Mouse (Mus musculus) gastrocnemius, postnatal 25 days (tissue): ENCODE results near the gene Adgre5. TPM values are rescaled to one million over a fixed set of nuclear protein-coding genes. Genes with fewer than 3 reads are reported as not detected.
A peak's percentile ranks its signal among the peaks of the same experiment; 100 is the strongest.

ENCODE experiments used
- DNase-seq: peaks from one replicate; pipeline ENCODE4 v3.0.0; 2022
- long read RNA-seq, 2 experiments: library from polyadenylated mRNA; stranded (forward); transcript quantifications; one replicate each; pipeline ENCODE4 v2.0.0; 2021
- total RNA-seq, 2 experiments: library from RNA; stranded (reverse); gene quantifications; 1 replicate in 1 of 2; 2 replicates in 1 of 2; pipeline ENCODE4 v1.2.3; 2021

Adgre5 gene
- total RNA-seq, result 10 to 100 TPM; 21.7 to 26.2 TPM
- long read RNA-seq, experiment 1, partial matches to known transcripts, result 4 of 8 reads
- long read RNA-seq, experiment 1, other reads (novel, unspliced or antisense), result 0 of 8 reads
- long read RNA-seq, experiment 2, partial matches to known transcripts, result 2 of 10 reads
- long read RNA-seq, experiment 2, other reads (novel, unspliced or antisense), result 2 of 10 reads

DNA sequence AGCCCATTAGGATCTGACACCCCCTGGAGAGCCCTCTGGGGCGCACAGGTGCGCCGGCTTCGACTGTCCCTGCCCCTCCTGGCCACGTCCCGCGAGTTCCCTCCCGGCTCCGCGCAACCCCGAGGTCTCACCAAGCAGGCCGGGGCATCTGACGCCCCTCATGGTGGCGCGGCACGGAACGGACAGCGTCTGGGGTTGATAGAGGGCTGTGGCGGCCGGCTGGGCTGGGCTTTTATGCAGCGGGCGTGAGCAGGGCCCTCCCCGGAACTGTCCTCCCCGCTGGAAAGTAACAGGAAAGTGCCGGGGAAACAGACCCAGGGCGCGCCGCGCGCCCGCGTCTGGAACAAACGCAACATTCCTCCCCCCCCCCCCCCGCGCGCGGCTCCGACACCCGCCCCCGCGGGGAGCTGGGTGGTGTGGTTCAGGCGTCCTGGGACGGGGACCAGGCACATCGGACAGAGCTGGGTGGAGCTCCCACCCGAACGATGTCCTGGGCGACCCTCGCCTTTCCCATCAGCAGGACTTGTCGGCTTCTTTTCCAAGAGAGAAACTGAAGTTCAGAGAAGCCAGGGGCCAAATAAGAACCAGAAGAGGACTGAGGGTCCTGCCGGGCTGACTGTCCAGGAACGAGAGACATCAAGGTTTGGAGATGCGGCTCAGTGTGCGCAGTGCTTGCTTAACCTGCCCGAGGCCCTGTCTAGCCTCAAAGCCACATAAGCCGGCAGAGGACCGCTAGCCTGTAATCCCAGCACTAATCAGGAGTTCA, at the start of gene Adgre5:
Gene Adgre5, minus strand, starts transcription at position 351 of the 766 bp plus-strand sequence.
- peak; percentile 84 for DNase-seq

DNA sequence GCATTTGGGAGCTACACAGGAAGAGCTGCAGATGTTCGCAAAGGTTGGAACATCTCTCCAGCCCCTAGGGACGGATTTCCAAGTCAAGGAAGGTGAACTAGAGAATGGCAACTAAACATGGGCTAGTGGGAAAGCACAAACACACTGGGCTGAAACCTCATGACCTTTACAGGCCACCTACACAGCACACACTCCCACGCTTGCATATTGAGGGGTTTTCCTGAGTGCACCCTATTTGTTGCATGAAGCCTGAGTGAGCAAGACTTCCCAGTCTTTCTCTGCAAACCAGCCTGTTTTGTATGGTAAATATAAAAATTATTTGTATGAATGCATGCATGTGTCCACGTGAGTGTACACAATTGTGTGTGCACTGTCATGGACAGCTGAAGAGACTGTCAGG, 48.7 kb upstream of the Adgre5 start:
- DNase-seq, result no peak

DNA sequence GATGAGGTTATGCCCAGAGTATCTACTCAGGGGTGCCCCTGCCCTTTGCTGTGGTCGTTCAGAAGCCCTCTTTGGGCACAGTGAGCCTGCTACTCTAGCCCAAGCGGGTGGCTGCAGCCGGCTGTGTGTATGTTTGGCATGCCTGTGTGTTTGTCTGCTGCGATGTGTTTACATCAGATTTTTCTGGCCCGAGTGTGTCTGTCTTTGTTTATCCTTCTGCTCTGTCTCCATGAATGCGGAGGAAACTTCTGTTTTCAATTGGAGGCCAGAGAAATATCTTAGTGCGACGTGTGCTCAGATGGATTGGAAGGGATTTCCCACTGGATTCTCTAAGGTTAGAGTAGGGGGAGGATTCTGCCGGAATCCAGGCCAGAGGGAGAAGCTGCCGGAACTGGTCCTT, 43.9 kb upstream of the Adgre5 start:
- DNase-seq, result no peak

DNA sequence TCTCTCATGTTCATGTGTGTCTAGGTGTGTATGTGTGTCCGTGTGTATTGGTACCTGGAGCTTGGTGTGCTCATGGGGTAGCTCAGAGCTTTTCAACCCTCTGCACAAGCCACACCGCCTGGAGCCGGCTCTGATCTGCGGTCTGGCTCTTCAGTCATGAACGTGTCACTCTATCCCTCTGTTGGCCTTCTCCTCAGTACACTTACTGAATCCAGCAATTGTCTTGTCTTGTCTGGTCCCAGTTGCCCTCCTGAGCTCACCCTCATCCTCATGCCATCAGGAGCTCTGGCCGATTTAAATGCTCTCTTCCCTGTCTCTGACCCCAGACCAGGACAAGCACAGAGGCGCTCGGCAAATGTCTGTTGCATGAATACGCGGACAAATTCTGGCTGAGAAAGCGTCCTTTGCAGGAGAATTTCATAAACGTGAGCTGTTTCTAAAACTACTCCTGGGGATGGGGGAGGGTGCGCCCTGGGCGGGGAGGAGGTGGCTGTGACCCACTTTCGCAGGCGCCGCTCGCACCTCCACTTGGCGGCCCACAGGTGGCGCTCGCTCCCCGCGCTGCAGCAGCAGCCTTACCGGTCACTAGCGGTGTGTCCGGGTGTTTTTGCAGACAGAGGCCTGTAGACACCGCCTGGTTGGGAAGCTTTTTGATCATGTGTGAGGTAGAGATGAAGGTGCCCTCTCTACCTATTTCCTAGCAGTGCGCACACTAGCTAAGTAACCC, 41.9 kb upstream of the Adgre5 start:
- peak; percentile 74 for DNase-seq

DNA sequence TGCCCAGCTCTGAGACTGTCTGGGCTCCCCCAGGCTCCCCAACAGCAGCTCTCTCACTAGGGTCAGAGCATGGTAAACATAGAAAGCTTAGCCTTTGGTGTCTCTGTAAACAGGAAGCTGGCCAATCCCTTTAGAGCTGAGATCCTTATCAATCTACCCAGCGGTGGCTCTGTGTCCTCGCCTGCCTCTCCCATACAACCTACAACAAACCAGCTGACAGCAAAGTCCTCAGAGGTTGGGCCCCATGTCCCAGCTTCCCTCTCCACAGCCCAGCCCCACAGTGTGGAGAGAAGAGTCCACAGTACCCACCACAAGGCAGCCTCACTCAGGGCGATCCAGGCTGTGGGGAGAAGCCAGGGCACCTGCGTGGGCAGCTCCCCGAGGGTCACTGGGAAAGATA, 38.5 kb upstream of the Adgre5 start:
- no peak for DNase-seq

DNA sequence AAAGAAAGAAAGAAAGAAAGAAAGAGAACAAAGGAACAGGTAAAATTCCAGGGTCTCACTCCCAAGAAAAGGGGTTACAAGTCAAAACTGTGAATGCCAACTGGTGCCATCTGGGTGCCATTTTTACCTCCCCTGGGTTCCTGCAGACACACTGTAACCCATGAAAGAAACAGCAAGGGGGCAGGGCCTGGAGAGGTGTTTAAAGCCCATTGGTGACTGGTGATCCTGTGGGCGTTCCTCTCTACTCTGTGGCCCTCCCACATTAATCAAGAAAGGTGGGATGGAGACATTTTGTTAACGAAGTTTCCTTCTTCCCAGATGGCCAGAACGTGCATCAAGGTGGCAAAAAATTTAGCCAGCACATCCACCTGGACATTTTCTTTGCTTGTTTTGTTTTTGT, 36.9 kb upstream of the Adgre5 start:
- DNase-seq, result no peak

DNA sequence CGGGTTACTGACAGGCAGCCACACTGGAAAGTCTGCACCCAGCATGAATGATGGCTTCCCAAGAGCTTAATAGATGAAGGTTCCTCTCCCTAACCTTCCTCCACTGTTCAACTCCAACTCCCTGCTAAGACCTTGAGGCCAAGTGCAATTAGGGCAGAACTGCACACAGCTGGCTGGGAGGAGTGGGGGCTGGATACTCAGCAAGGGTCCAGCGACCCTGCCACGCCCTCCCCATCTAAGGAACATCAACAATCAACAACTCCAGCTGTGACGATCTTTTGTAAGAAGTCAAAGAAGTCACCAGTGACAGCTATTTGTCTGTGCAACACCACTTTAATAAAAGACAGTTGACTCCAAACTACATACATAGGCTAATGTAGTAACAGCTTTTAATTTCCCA, 35.5 kb upstream of the Adgre5 start:
- no peak for DNase-seq

DNA sequence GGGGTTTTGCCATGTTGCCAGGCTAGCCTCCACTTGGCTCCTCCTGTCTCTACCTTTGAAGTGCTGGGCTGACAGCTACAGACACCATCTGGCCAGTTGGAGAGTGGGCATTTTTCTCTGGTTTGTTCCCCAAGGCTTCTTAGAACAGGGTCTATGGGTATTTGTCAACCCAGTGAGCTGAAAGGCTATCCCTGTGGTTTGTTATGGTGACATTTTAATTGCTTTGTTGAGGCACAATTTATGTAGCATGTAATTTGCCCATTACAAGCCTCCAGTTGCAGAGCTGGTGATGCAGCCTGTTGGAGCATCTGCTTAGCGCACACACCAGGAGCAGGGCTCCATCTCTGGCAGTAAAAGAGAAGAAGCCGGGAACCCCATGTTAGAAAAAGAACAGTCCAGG, 33.1 kb upstream of the Adgre5 start:
- no peak for DNase-seq

DNA sequence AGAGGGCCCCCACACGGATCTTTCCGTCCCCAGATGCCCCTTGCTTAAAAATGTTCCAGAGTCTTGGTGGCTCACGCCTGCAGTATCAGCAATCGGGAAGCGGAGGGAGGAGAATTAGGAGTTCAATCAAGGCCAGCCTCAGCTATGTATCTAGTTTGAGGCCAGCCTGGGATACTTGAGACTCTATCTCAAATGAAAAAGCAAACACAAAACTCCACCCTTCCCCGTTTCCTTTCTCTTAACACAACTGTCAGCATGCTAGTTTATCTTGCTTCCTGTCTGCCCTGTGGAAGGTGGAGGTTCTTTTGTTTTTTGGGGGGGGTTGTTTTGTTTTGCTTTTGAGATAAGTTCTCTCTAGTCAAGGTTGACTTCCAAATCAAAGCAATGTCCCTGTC, 32.3 kb upstream of the Adgre5 start:
- no peak for DNase-seq

DNA sequence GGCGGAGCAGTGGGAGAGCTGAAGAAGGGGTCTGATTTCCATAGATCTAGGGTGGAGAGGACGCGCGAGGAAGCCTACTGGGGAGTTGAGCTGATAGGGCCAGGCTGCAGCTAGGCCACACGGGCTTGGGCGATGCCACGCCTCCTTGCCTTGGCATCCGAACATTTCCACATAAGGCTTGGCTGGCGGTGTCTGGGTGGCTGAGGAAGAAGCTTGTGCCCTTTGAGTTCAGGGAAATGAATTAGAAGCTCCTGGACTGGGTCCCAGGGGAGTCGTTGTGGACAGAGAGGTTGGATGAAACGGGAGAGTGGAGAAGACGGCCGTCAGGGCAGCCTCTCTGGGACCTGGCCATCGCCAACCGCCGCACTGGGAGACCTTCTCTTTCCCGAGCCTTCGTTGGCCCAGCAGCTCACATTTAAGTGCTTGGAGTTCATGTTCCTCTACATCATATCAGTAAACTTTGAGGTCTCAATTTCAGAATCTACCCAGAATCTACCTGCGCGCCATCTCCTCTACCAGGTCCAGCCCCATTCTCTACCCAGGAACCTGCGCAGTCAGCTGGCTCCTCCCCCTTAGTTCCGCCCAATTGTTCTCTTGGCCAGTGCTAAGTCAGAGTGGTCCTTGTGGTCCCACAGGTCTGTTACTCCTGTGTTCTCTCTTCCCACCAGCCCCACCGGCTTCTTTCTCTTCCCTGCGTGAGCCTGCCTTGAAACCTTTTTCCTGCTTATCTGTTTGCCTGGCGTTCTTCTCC, 31.8 kb upstream of the Adgre5 start:
- peak; percentile 53 for DNase-seq

DNA sequence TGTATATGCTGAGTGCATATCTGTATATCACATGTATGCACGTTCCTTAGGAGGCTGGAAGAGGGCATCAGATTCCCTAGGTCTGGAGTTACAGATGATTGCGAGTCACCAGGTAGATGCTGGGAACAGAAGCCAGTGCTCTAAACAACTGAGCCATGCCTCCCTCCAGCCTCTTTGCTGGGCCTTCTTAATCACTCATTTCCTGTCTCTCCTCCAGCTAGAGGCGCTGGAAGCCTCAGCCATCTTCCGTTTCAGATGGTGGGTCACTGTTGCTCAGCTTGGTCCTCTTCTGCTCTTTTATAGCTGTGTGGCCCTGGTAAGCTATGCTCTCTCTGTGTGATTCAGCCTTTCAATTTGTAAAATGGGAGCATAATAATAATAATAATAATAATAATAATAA, 30.7 kb upstream of the Adgre5 start:
- no peak for DNase-seq

DNA sequence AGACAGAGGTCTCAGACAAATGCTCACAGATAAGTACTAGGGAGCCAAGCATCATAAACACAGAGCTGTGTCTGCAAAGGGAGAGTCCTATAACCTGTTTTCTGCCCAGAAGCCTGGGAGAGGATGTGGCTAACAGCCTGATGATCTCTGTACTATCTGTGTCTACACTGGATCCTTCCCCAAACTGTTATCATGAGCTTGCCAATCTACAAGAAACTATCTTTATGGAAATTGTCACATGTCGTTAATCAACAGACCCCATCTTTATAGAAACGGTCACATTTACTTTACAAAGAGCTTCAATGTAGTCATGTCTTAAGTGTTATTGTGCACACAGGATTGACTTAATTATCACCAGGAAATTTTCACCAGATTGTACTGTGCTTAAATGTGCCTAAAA, 29.5 kb upstream of the Adgre5 start:
- no peak for DNase-seq

DNA sequence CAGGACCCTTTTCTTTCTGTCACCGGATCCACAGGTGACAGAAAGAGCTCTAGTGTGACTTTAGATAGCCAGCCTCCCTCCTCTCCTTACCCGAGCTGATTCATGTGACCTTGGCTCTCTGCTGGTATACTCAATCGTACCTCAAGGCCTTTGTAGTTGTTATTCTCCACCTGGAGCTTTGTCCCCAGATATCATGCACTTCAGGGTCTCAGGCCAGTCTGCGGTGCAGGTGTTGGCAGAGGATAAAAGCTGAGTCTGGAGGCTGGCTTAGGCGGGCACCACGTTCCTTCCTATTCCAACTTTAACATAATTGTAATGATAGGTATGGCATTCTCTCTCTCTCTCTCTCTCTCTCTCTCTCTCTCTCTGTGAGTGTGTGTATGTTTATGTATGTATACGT, 28.6 kb upstream of the Adgre5 start:
- no peak for DNase-seq

DNA sequence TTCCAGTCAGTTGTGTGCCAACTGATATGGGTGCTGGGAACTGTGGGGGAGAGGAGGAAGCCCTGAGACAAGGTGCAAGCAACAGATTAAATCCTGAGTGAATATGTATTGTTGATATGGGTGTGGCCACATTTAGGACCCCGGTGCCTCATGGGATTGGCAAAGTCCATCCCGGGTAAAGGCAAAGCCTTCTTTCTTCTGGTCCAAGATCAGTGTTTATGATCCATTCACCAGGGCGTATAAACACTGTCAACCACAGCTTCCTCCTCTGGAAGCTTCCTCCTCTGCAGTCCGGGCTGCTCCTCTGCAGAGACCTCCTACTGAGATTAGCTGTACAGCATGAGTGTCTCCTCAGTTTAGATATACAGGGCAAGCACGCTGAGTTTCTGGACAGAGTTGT, 27.4 kb upstream of the Adgre5 start:
- DNase-seq, result no peak

DNA sequence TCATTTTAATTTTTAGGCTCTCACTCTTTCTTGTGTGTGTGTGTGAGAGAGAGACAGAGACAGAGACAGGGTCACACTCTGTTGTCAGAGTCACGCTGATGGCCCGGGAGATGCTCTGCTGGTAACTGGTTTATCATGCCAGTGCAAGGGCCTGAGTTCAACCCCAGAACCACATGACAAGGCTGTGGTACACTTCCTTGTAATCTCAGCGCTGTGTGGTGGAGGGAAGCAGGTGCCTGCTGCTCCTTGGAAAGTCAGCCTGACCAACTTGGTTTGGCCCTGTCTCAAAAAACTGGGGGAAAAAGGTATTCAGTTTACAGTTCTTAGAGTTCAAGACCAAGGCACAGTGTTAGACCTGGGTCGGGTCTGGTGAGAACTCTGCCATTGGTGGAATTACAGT, 26.3 kb upstream of the Adgre5 start:
- no peak for DNase-seq

DNA sequence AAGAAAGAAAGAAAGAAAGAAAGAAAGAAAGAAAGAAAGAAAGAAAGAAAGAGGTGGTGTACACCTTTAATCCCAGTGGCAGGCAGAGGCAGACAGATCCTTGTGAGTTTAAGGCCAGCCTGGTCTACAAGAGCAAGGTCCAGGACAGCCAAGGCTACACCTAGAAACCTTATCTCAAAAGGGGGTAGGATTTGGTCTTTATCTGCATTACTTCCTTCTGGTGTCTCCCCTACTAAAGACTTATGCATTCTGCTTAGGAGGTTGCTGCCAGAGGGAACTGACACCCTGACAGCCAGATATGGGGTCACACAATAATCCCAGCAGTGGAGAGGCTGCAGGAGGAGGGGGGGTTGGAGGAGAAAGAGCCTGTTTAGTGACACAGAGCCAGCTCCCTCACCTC, 24.5 kb upstream of the Adgre5 start:
- DNase-seq, result no peak

DNA sequence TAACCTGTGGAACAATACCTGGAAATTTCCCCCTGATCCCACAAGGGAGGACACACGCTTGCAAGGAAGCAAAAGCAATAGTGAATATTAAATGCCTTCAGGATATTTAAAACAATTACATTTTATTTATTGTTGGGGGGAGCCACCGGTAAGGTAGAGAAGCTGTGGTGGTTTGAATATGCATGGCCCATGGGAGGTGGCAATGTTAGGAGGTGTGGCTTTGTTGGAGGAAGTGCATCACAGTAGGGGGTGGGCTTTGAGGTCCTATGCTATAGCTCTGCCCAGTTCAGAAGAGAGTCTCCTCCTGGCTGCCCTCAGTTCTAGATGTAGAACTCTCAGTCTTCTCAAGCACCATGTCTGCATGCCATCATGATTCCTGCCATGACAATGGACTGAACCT, 23.6 kb upstream of the Adgre5 start:
- no peak for DNase-seq

DNA sequence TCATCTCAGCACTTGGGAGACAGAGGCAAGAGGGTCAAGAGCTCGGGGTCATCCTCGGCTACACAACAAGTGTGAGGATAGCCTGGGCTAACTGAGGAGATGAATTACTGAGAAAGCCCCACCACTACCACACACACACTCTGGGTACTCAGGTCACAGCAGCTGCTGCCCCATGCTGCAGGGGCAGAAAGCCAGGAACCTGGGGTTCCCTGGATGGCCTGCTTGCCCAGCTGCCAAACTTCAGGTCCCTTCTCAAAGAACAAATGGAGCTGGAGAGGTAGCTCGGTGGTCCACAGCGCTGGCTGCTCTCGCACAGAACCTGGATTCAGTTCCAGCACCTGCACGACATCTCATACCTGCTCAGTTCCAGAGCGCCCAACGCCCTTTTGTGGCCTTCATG, 23.0 kb upstream of the Adgre5 start:
- no peak for DNase-seq

DNA sequence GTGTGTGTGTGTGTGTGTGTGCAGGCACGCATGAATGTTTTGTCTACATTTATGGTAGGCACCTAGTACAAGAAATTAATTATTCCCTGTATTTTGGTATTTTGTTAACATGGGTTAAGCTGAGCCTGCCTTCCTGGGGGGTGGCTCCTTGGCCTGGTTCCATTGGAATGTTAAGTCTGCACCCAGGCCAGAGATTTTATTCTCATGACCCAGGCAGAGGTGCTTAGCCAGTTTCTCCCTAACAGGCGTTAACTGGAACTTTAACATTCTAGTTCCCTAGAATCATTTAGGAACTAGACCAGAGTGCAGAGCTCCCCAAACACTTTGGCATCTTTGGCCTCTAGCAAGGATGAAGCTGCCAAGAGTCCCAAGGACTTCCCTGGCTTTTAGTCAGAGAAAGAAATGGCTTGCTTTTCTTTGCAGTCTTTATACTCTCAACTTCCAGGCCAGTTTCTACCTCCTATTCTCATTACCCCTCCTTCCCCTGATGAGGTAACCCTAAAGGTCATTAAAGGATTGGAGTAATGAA, 18.2 kb upstream of the Adgre5 start:
- DNase-seq, result no peak

DNA sequence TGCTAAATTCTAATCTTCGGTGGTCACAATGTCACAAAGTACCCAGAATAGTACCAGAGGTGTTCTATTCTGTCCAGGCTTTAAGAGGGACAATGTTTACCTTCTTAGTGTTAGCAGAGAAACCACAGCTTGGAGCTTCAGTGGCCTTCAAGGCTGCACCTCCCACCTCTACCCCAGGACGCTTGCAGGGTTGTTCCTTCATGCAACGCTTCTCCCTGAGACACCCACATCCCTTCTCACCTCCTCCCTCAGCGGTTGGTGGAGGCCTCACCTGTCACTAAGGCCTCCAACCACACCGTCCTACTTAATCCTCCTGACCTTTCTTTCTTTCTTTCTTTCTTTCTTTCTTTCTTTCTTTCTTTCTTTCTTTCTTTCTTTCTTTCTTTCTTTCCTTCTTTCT, 17.2 kb upstream of the Adgre5 start:
- DNase-seq, result no peak

DNA sequence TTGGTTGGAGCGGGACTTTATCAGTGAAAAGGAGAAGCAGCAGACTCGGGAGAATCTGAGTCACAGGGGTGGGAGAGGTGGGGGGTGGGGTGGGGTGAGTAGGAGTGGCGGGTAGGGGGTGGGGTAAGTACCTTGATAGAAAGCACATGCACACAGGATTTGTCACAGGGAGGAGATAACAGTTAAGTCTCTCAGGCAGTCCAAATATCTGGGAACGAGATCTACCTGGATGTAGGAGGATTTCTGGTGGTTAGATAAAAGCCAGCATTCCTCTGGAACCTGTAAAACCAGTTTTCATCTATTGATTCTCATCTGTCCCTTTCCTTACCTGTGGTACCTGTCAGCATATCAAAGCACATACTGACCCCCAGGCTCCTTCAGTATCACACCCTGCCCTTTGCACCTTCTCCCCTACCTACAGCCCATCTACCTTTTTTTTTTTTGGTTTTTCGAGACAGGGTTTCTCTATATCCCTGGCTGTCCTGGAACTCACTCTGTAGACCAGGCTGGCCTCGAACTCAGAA, 16.0 kb upstream of the Adgre5 start:
- DNase-seq, result no peak

DNA sequence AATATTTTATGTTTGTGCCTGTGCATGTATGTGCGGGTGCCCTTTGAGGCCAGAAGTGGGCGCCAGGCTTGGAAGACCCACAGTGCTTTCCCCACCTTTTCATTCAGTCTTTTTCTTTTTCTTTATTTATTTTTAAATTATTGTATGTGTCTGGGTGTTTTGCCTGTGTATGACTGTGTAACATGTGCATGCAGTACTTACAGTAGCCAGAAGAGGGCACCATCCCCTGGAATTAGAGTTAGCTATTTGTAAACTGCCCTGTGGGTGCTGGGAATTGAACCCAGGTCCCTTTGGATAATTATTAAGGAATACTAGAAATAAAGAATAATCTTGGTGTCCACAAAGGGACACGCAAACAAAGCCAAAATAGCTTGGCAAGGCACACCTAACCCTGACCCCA, 15.1 kb upstream of the Adgre5 start:
- no peak for DNase-seq
